Mouse (Mus musculus): ENCODE data around the gene Mecom. TPM values are rescaled to one million over a fixed set of nuclear protein-coding genes. Genes with fewer than 3 reads are reported as not detected.

Mecom gene
- polyA plus RNA-seq, 1 experiment from 2014 or later = 218 TPM

GRCm38 (mm10) chr3:30113249-30113770, 434.5 kb downstream of the Mecom start:
- Histone ChIP-seq H3K27me3 (ENCODE audit: control insufficient read depth, insufficient read depth, low read length) (no peaks in the 10 kb centered on the region), H3K27ac (replicated peaks; ENCODE audit: low read depth, low read length) (0 out of 2 replicates have a peak overlapping the region, but pooled peaks have one; percentile 23), H3K36me3 (ENCODE audit: control insufficient read depth, insufficient read depth, low read length) (no peaks in the 10 kb centered on the region), H3K4me2 (ENCODE audit: low read depth, severe bottlenecking) (no peak overlapping the region), H3K4me3 (ENCODE audit: low read depth, low read length) (no peak overlapping the region), H3K4me1 (ENCODE audit: control insufficient read depth, insufficient read depth, low read length) (peaks cover 13% of the 10 kb centered on the region; the same call in 1 of the 2 replicates), H3K9ac (ENCODE audit: low read length) (no peak overlapping the region), H3K9me3 (ENCODE audit: control insufficient read depth, low read length) (no peaks in the 10 kb centered on the region)
- 26% methylated on average over 3 of the region's 3 CpGs for WGBS
- DNase-seq (ENCODE audit: low spot score) (no peak), ATAC-seq (ENCODE audit: insufficient number of reproducible peaks, low FRiP score, low TSS enrichment, low read depth) (no peak)

GRCm38 (mm10) chr3:30107945-30108670, 439.7 kb downstream of the Mecom start:
- H3K27ac ChIP-seq (replicated peaks; ENCODE audit: low read depth, low read length) = peak overlapping the region; percentile 79
- ATAC-seq (ENCODE audit: insufficient number of reproducible peaks, low FRiP score, low TSS enrichment, low read depth) = peak; percentile 89
- no peak overlapping the region for H3K9ac ChIP-seq (ENCODE audit: low read length)
- no peaks in the 10 kb centered on the region for H3K27me3 ChIP-seq (ENCODE audit: control insufficient read depth, insufficient read depth, low read length)
- H3K4me2 ChIP-seq (ENCODE audit: low read depth, severe bottlenecking) = no peak overlapping the region
- WGBS = 11% methylated on average over 9 of the region's 9 CpGs
- DNase-seq (ENCODE audit: low spot score) = peak; percentile 86
- no peak overlapping the region for H3K4me3 ChIP-seq (ENCODE audit: low read depth, low read length)
- peaks cover 34% of the 10 kb centered on the region for H3K4me1 ChIP-seq (ENCODE audit: control insufficient read depth, insufficient read depth, low read length)
- H3K36me3 ChIP-seq (ENCODE audit: control insufficient read depth, insufficient read depth, low read length) = no peaks in the 10 kb centered on the region
- no peaks in the 10 kb centered on the region for H3K9me3 ChIP-seq (ENCODE audit: control insufficient read depth, low read length)

GRCm38 (mm10) chr3:30106481-30106880, 441.3 kb downstream of the Mecom start:
- DNase-seq (ENCODE audit: low spot score) (no peak), ATAC-seq (ENCODE audit: insufficient number of reproducible peaks, low FRiP score, low TSS enrichment, low read depth) (no peak)
- H3K9me3 ChIP-seq (ENCODE audit: control insufficient read depth, low read length) = no peaks in the 10 kb centered on the region
- peak overlapping the region; percentile 32; the same call in 1 of the 2 replicates for H3K9ac ChIP-seq (ENCODE audit: low read length)
- no peak overlapping the region for H3K4me3 ChIP-seq (ENCODE audit: low read depth, low read length)
- peak overlapping the region; percentile 94 for H3K27ac ChIP-seq (replicated peaks; ENCODE audit: low read depth, low read length)
- 65% methylated on average over 18 of the region's 18 CpGs for WGBS
- H3K4me1 ChIP-seq (ENCODE audit: control insufficient read depth, insufficient read depth, low read length) = peaks cover 31% of the 10 kb centered on the region
- H3K36me3 ChIP-seq (ENCODE audit: control insufficient read depth, insufficient read depth, low read length) = no peaks in the 10 kb centered on the region
- 0 out of 2 replicates have a peak overlapping the region, but pooled peaks have one; percentile 13 for H3K4me2 ChIP-seq (ENCODE audit: low read depth, severe bottlenecking)
- H3K27me3 ChIP-seq (ENCODE audit: control insufficient read depth, insufficient read depth, low read length) = no peaks in the 10 kb centered on the region

GRCm38 (mm10) chr3:30105859-30106258, 441.9 kb downstream of the Mecom start:
- no peaks in the 10 kb centered on the region for H3K9me3 ChIP-seq (ENCODE audit: control insufficient read depth, low read length)
- DNase-seq (ENCODE audit: low spot score) (no peak), ATAC-seq (ENCODE audit: insufficient number of reproducible peaks, low FRiP score, low TSS enrichment, low read depth) (no peak)
- H3K4me3 ChIP-seq (ENCODE audit: low read depth, low read length) = no peak overlapping the region
- WGBS = 14% methylated on average over 1 of the region's 1 CpGs
- H3K4me1 ChIP-seq (ENCODE audit: control insufficient read depth, insufficient read depth, low read length) = peaks cover 29% of the 10 kb centered on the region
- H3K9ac ChIP-seq (ENCODE audit: low read length) = no peak overlapping the region
- no peaks in the 10 kb centered on the region for H3K36me3 ChIP-seq (ENCODE audit: control insufficient read depth, insufficient read depth, low read length)
- H3K27me3 ChIP-seq (ENCODE audit: control insufficient read depth, insufficient read depth, low read length) = no peaks in the 10 kb centered on the region
- no peak overlapping the region for H3K4me2 ChIP-seq (ENCODE audit: low read depth, severe bottlenecking)
- peak overlapping the region; percentile 94 for H3K27ac ChIP-seq (replicated peaks; ENCODE audit: low read depth, low read length)

GRCm38 (mm10) chr3:30105194-30105823, 442.5 kb downstream of the Mecom start:
- 6% methylated on average over 15 of the region's 15 CpGs for WGBS
- Histone ChIP-seq H3K9ac (ENCODE audit: low read length) (peak overlapping the region; percentile 54), H3K9me3 (ENCODE audit: control insufficient read depth, low read length) (no peaks in the 10 kb centered on the region), H3K27me3 (ENCODE audit: control insufficient read depth, insufficient read depth, low read length) (no peaks in the 10 kb centered on the region), H3K4me2 (ENCODE audit: low read depth, severe bottlenecking) (peak overlapping the region; percentile 33), H3K36me3 (ENCODE audit: control insufficient read depth, insufficient read depth, low read length) (no peaks in the 10 kb centered on the region), H3K4me3 (ENCODE audit: low read depth, low read length) (no peak overlapping the region), H3K27ac (replicated peaks; ENCODE audit: low read depth, low read length) (peak overlapping the region; percentile 94), H3K4me1 (ENCODE audit: control insufficient read depth, insufficient read depth, low read length) (peaks cover 32% of the 10 kb centered on the region)
- DNase-seq (ENCODE audit: low spot score) (peak; percentile 72), ATAC-seq (ENCODE audit: insufficient number of reproducible peaks, low FRiP score, low TSS enrichment, low read depth) (0 out of 2 replicates have a peak, but pooled peaks have one; percentile 49)

- Histone ChIP-seq H3K36me3 (ENCODE audit: control insufficient read depth, insufficient read depth, low read length) (no peaks in the 10 kb centered on the region), H3K27me3 (ENCODE audit: control insufficient read depth, insufficient read depth, low read length) (no peaks in the 10 kb centered on the region), H3K4me3 (ENCODE audit: low read depth, low read length) (no peak overlapping the region), H3K9ac (ENCODE audit: low read length) (no peak overlapping the region), H3K9me3 (ENCODE audit: control insufficient read depth, low read length) (no peaks in the 10 kb centered on the region), H3K4me2 (ENCODE audit: low read depth, severe bottlenecking) (peak overlapping the region; percentile 33; the same call in 1 of the 2 replicates), H3K27ac (replicated peaks; ENCODE audit: low read depth, low read length) (peak overlapping the region; percentile 94), H3K4me1 (ENCODE audit: control insufficient read depth, insufficient read depth, low read length) (peaks cover 34% of the 10 kb centered on the region)
- 6% methylated on average over 4 of the region's 4 CpGs for WGBS
- ATAC-seq (ENCODE audit: insufficient number of reproducible peaks, low FRiP score, low TSS enrichment, low read depth) = peak; percentile 61
- peak; percentile 63 for DNase-seq (ENCODE audit: low spot score)
Observed at GRCm38 (mm10) chr3:30104515-30105098, 443.2 kb downstream of the Mecom start.

- Histone ChIP-seq H3K27me3 (ENCODE audit: control insufficient read depth, insufficient read depth, low read length) (no peaks in the 10 kb centered on the region), H3K4me3 (ENCODE audit: low read depth, low read length) (no peak overlapping the region), H3K36me3 (ENCODE audit: control insufficient read depth, insufficient read depth, low read length) (no peaks in the 10 kb centered on the region), H3K4me2 (ENCODE audit: low read depth, severe bottlenecking) (no peak overlapping the region), H3K4me1 (ENCODE audit: control insufficient read depth, insufficient read depth, low read length) (peaks cover 37% of the 10 kb centered on the region), H3K27ac (replicated peaks; ENCODE audit: low read depth, low read length) (0 out of 2 replicates have a peak overlapping the region, but pooled peaks have one; percentile 5), H3K9me3 (ENCODE audit: control insufficient read depth, low read length) (no peaks in the 10 kb centered on the region), H3K9ac (ENCODE audit: low read length) (no peak overlapping the region)
- ATAC-seq (ENCODE audit: insufficient number of reproducible peaks, low FRiP score, low TSS enrichment, low read depth) (no peak), DNase-seq (ENCODE audit: low spot score) (no peak)
- WGBS = 77% methylated on average over 4 of the region's 4 CpGs
Observed at GRCm38 (mm10) chr3:30101146-30101545, 446.7 kb downstream of the Mecom start.

- no peak overlapping the region; the same call in 1 of the 2 replicates for H3K27ac ChIP-seq (replicated peaks; ENCODE audit: low read depth, low read length)
Observed at GRCm38 (mm10) chr3:30097713-30098112, 450.1 kb downstream of the Mecom start.

More at GRCm38 (mm10) chr3:30097713-30098112, 450.1 kb downstream of the Mecom start:
- Histone ChIP-seq H3K4me1 (ENCODE audit: control insufficient read depth, insufficient read depth, low read length) (peaks cover 31% of the 10 kb centered on the region), H3K9ac (ENCODE audit: low read length) (no peak overlapping the region), H3K4me2 (ENCODE audit: low read depth, severe bottlenecking) (no peak overlapping the region), H3K27me3 (ENCODE audit: control insufficient read depth, insufficient read depth, low read length) (no peaks in the 10 kb centered on the region), H3K36me3 (ENCODE audit: control insufficient read depth, insufficient read depth, low read length) (no peaks in the 10 kb centered on the region), H3K9me3 (ENCODE audit: control insufficient read depth, low read length) (no peaks in the 10 kb centered on the region), H3K4me3 (ENCODE audit: low read depth, low read length) (no peak overlapping the region)
- WGBS = 39% methylated on average over 3 of the region's 3 CpGs
- no peak for DNase-seq (ENCODE audit: low spot score)
- no peak for ATAC-seq (ENCODE audit: insufficient number of reproducible peaks, low FRiP score, low TSS enrichment, low read depth)

Data from limb, embryonic 11.5 days (tissue).